Mouse (Mus musculus) CH12.LX (cell line): Measurements from ENCODE around the gene Lrrn3. TPM values are rescaled to one million over a fixed set of nuclear protein-coding genes. Genes with fewer than 3 reads are reported as not detected.

ENCODE experiments used
- DNase-seq: peaks from one replicate; pipeline ENCODE4 v3.0.0-alpha.2; 2013; ENCODE audit errors: extremely low read depth
- H3K27ac ChIP-seq: 2 replicates; pipeline ENCODE4 v1.5.1; 2012; ENCODE audit warnings: low read depth, mild to moderate bottlenecking, control low read depth, moderate library complexity; ENCODE audit not compliant: insufficient read depth
- H3K27me3 ChIP-seq: replicated peaks from 2 replicates; pipeline ENCODE3; 2012; ENCODE audit warnings: inconsistent platforms
- H3K36me3 ChIP-seq, 2 experiments: replicated peaks in 1 of 2; 2 replicates each; pipeline versions ENCODE3 to v1.6.1; 2012; ENCODE audit warnings: inconsistent platforms in 1 of 2, low read length in 1 of 2, mild to moderate bottlenecking in 1 of 2, mixed read lengths in 1 of 2, moderate library complexity in 1 of 2; ENCODE audit not compliant: control insufficient read depth in 1 of 2, insufficient read depth in 1 of 2
- H3K4me1 ChIP-seq, 2 experiments: 2 replicates each; pipeline ENCODE4 v1.6.1; 2012; ENCODE audit warnings: inconsistent platforms in 1 of 2, moderate library complexity in 1 of 2; ENCODE audit not compliant: insufficient read depth in 2 of 2, control insufficient read depth in 1 of 2
- H3K4me2 ChIP-seq: 2 replicates; pipeline ENCODE4 v1.6.1; 2012; ENCODE audit warnings: low read depth, mild to moderate bottlenecking, control low read depth; ENCODE audit not compliant: poor library complexity, insufficient read depth, severe bottlenecking
- H3K4me3 ChIP-seq, 3 experiments: fragments of 150-350 bp in 1 of 3; sonication (generic) in 1 of 3; replicated peaks in 1 of 3; 2 replicates each; pipeline versions ENCODE3 to v1.5.1; 2011 to 2012; ENCODE audit warnings: low read depth in 2 of 3, low read length in 2 of 3, mild to moderate bottlenecking in 2 of 3, moderate library complexity in 2 of 3, control low read depth in 1 of 3, improper control_type of control experiment in 1 of 3, inconsistent platforms in 1 of 3, mixed read lengths in 1 of 3; ENCODE audit not compliant: poor library complexity in 1 of 3
- H3K79me2 ChIP-seq: replicated peaks from 2 replicates; pipeline ENCODE4 v1.6.1; 2012; ENCODE audit warnings: mild to moderate bottlenecking, moderate library complexity; ENCODE audit not compliant: control insufficient read depth, poor library complexity, insufficient read depth, severe bottlenecking; ENCODE audit errors: extremely low read depth
- H3K9ac ChIP-seq: 2 replicates; pipeline ENCODE4 v1.6.1; 2012; ENCODE audit warnings: low read depth, mild to moderate bottlenecking, control low read depth, moderate library complexity; ENCODE audit not compliant: insufficient read depth
- H3K9me3 ChIP-seq: replicated peaks from 2 replicates; pipeline ENCODE3; 2012; ENCODE audit warnings: low read length, inconsistent platforms, mixed read lengths
- ELF1 ChIP-seq: IDR thresholded peaks from 2 replicates; pipeline ENCODE4 v1.6.1; 2014; ENCODE audit warnings: low read depth, mild to moderate bottlenecking, inconsistent platforms, low read length, improper control_type of control experiment
- EP300 ChIP-seq: IDR thresholded peaks from 2 replicates; pipeline ENCODE4 v1.6.1; 2011; ENCODE audit warnings: low read length, improper control_type of control experiment
- GABPA ChIP-seq: IDR thresholded peaks from 2 replicates; pipeline ENCODE4 v1.6.1; 2012; ENCODE audit warnings: low read depth, low read length, improper control_type of control experiment, inconsistent platforms; ENCODE audit not compliant: insufficient replicate concordance
- JUN ChIP-seq: IDR thresholded peaks from 2 replicates; pipeline ENCODE4 v1.6.1; 2011; ENCODE audit warnings: low read depth, mild to moderate bottlenecking, low read length, improper control_type of control experiment, moderate library complexity; ENCODE audit not compliant: insufficient read depth
- JUND ChIP-seq: conservative IDR thresholded peaks from 2 replicates; pipeline ENCODE4 v1.6.1; 2011; ENCODE audit warnings: low read depth, low read length, improper control_type of control experiment
- MEF2A ChIP-seq: IDR thresholded peaks from 2 replicates; pipeline ENCODE4 v1.6.1; 2014; ENCODE audit warnings: low read depth, mild to moderate bottlenecking, inconsistent platforms, low read length, improper control_type of control experiment, borderline replicate concordance
- MXI1 ChIP-seq: IDR thresholded peaks from 2 replicates; pipeline ENCODE4 v1.6.1; 2011; ENCODE audit warnings: mild to moderate bottlenecking, low read depth, low read length, improper control_type of control experiment
- NRF1 ChIP-seq: IDR thresholded peaks from 2 replicates; pipeline ENCODE4 v1.6.1; 2014; ENCODE audit warnings: low read depth, mild to moderate bottlenecking, inconsistent platforms, low read length, improper control_type of control experiment, moderate library complexity
- POLR2AphosphoS2 ChIP-seq: IDR thresholded peaks from 2 replicates; pipeline ENCODE4 v1.6.1; 2011; ENCODE audit warnings: low read depth, low read length, improper control_type of control experiment
- RAD21 ChIP-seq: IDR thresholded peaks from 2 replicates; pipeline ENCODE4 v1.6.1; 2011; ENCODE audit warnings: low read depth, mild to moderate bottlenecking, low read length, improper control_type of control experiment, moderate library complexity
- SMC3 ChIP-seq: IDR thresholded peaks from 2 replicates; pipeline ENCODE4 v1.6.1; 2011; ENCODE audit warnings: low read depth, low read length, improper control_type of control experiment
- TBP ChIP-seq: conservative IDR thresholded peaks from 2 replicates; pipeline ENCODE4 v1.6.1; 2011; ENCODE audit warnings: low read depth, low read length, improper control_type of control experiment
- ZKSCAN1 ChIP-seq: IDR thresholded peaks from 2 replicates; pipeline ENCODE4 v1.6.1; 2012; ENCODE audit warnings: low read depth, inconsistent platforms, low read length, improper control_type of control experiment, borderline replicate concordance
- ZMIZ1 ChIP-seq: IDR thresholded peaks from 2 replicates; pipeline ENCODE4 v1.6.1; 2012; ENCODE audit warnings: low read depth, mild to moderate bottlenecking, inconsistent platforms, low read length, improper control_type of control experiment
- ZNF384 ChIP-seq: IDR thresholded peaks from 2 replicates; pipeline ENCODE4 v1.6.1; 2012; ENCODE audit warnings: low read depth, low read length, improper control_type of control experiment, inconsistent platforms
- dilution Hi-C: fragments of 300-500 bp; cut with MboI; formaldehyde crosslinking; loops from 2 replicates; pipeline ENCODE4 v1.14.3; 2020; ENCODE audit warnings: low sequenced_read_pairs; ENCODE audit not compliant: extremely low pct_unique_long_range_greater_than_20kb, extremely low pct_ligation_motif_present
- in situ Hi-C: fragments of 300-500 bp; cut with MboI; formaldehyde crosslinking; loops from 3 replicates; pipeline ENCODE4 v1.14.3; 2019; ENCODE audit warnings: low sequenced_read_pairs, low pct_ligation_motif_present, low pct_unique_long_range_greater_than_20kb, mixed read lengths
- polyA plus RNA-seq: library from polyadenylated mRNA; unstranded; fragments of >175 nt; gene quantifications from 2 replicates; pipeline ENCODE4 v1.2.1, GENCODE M21; 2012; ENCODE audit warnings: low read depth; ENCODE audit not compliant: insufficient read length
- total RNA-seq, 2 experiments: library from RNA; depleted of rRNA; stranded (reverse); fragments of 300-350 nt in 1 of 2; fragments of >200 nt in 1 of 2; gene quantifications; 2 replicates each; pipeline ENCODE4 v1.2.3; 2012 to 2014

Lrrn3 gene
- total RNA-seq (2012; rRNA removed), result not detected in 2 replicates
- 0.05 TPM in 1 of 2 replicates, not detected in the other for total RNA-seq (2014; rRNA removed)
- polyA plus RNA-seq, result not detected in 2 replicates

DNA sequence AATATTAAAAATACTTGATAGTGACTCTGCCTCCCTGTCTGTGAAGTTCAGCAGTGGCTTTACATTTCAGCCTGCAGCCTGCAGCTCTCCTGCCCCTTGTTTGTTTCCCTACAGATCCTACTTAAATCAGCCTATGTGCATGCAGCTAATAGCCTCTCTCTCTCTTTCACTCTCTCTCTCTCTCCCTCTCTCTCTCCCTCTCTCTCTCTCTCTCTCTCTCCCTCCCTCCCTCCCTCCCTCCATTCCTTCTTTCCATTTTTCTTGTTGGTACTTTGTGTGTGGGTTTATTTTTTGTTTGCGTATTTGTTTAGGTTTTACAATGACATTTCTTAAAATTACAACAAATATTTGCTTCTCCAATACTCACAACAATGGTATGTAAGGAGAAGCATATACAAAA, at the start of gene Lrrn3:
Gene Lrrn3 (minus strand): TSS at position 101 of the 400 bp plus-strand sequence.
- Histone ChIP-seq H3K36me3 (no peaks in the 10 kb centered on the region), H3K4me3 (no peak within 1 kb of the TSS), H3K9me3 (no peaks in the 10 kb centered on the region), H3K9ac (no peak within 1 kb of the TSS), H3K27me3 (no peaks in the 10 kb centered on the region), H3K4me1 (no peaks in the 10 kb centered on the region), H3K27ac (no peak within 1 kb of the TSS), H3K79me2 (no peaks in the 10 kb centered on the region), H3K4me2 (peak within 1 kb of the TSS; percentile 38)
- dilution Hi-C loops, result no loop called here
- TF ChIP-seq NRF1 (no peak), ZMIZ1 (no peak), TBP (no peak), JUN (no peak), MEF2A (no peak), RAD21 (no peak), JUND (no peak), SMC3 (no peak), GABPA (no peak), ZNF384 (no peak), ELF1 (no peak), MXI1 (no peak)
- in situ Hi-C loops, result loop anchor here (25.0 kb wide), 2 partner anchors 374 to 649 kb away; no protein-coding TSS in a partner anchor
- DNase-seq, result no peak

DNA sequence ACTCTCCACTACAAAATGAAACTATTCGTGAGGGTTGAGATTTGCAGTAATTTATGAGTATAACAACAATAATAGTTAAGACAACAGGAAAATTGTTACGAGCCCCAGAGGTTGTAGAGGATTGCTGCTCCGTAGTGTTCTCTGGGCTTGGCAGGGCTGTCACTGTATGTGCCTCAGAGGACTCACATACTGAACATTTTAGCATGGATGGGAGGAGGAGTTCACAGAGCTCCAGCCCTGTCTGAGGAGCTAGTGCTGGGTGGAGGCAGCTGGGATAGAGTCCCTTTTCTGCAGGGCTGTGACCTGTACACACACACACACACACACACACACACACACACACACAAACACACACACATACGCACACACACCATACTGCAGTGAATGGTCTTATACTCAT, 42.2 kb upstream of the Lrrn3 start:
- dilution Hi-C loops, result no loop called here
- in situ Hi-C loops, result no loop called here

More for the DNA sequence above, 42.2 kb upstream of the Lrrn3 start:
- no peak for DNase-seq
- TF ChIP-seq ZNF384 (no peak), POLR2AphosphoS2 (no peak), NRF1 (no peak), EP300 (no peak), ZKSCAN1 (no peak)
- Histone ChIP-seq H3K79me2 (no peaks in the 10 kb centered on the region), H3K4me3 (no peak overlapping the region), H3K9ac (no peak overlapping the region), H3K27me3 (no peaks in the 10 kb centered on the region), H3K9me3 (no peaks in the 10 kb centered on the region), H3K4me1 (peaks cover 0 to 41% of the 10 kb centered on the region in 2 experiments; a peak in 2 of 4 replicates), H3K27ac (no peak overlapping the region), H3K36me3 (no peaks in the 10 kb centered on the region), H3K4me2 (no peak overlapping the region)
